Mouse (Mus musculus): Measurements from ENCODE around the gene Tnfsfm13.

GRCm38 (mm10) chr11:69707873-69708381 is 12.0 kb upstream of the Tnfsfm13 start:
- no peak for TF ChIP-seq CTCF (IDR thresholded peaks at IDR 0.05; ENCODE audit: borderline replicate concordance, insufficient read depth, low read length)
- TF ChIP-seq POLR2A (IDR thresholded peaks at IDR 0.05; ENCODE audit: low read depth, low read length), result no peak
